Mouse (Mus musculus) forebrain, embryonic 15.5 days (tissue): ENCODE measurements around the gene Asb16. TPM values are rescaled to one million over a fixed set of nuclear protein-coding genes. Genes with fewer than 3 reads are reported as not detected.
A peak's percentile ranks its signal among the peaks of the same experiment; 100 is the strongest.

ENCODE experiments used
- ATAC-seq: fragments of 200-750 bp; cut with Nextera tagmentation; replicated peaks from 2 replicates; pipeline ENCODE4 v1.8.0; 2017; ENCODE audit warnings: mild to moderate bottlenecking, moderate TSS enrichment, moderate library complexity
- H3K27ac ChIP-seq: fragments of 300-500 bp; sonication (generic); replicated peaks from 2 replicates; pipeline ENCODE4 v1.5.1; 2015; ENCODE audit warnings: mild to moderate bottlenecking, inconsistent platforms
- H3K27me3 ChIP-seq: fragments of 300-500 bp; sonication (generic); 2 replicates; pipeline ENCODE4 v1.6.1; 2015; ENCODE audit warnings: inconsistent platforms
- H3K36me3 ChIP-seq: fragments of 300-500 bp; sonication (generic); 2 replicates; pipeline ENCODE4 v1.6.1; 2015; ENCODE audit warnings: mild to moderate bottlenecking, inconsistent platforms
- H3K4me1 ChIP-seq: fragments of 300-500 bp; sonication (generic); 2 replicates; pipeline ENCODE4 v1.6.1; 2015; ENCODE audit warnings: inconsistent platforms
- H3K4me2 ChIP-seq: fragments of 300-500 bp; sonication (generic); replicated peaks from 2 replicates; pipeline ENCODE4 v1.6.1; 2015; ENCODE audit warnings: mild to moderate bottlenecking, inconsistent platforms
- H3K4me3 ChIP-seq: fragments of 300-500 bp; sonication (generic); 2 replicates; pipeline ENCODE4 v1.5.1; 2015; ENCODE audit warnings: mild to moderate bottlenecking, inconsistent platforms
- H3K9ac ChIP-seq: fragments of 300-500 bp; sonication (generic); replicated peaks from 2 replicates; pipeline ENCODE4 v1.6.1; 2015; ENCODE audit warnings: mild to moderate bottlenecking, inconsistent platforms
- H3K9me3 ChIP-seq: fragments of 300-500 bp; sonication (generic); 2 replicates; pipeline ENCODE4 v1.6.1; 2016; ENCODE audit warnings: inconsistent platforms
- WGBS: fragments of 180-500 bp; shearing (Covaris S2); methylation state at CpG from one replicate; pipeline ENCODE4 v1.1.7; 2015; ENCODE audit warnings: mixed read lengths; 5-methylcytosine and 5-hydroxymethylcytosine counted together
- polyA plus RNA-seq: library from polyadenylated mRNA; unstranded; fragments of >200 nt; fragmentation: Nextera tagmentation; extraction: Ambion mirVana; gene quantifications from 2 replicates; pipeline ENCODE4 v1.2.1, GENCODE M21; 2015

Gene Asb16
- polyA plus RNA-seq, 1 experiment from 2014 or later: not detected

DNA sequence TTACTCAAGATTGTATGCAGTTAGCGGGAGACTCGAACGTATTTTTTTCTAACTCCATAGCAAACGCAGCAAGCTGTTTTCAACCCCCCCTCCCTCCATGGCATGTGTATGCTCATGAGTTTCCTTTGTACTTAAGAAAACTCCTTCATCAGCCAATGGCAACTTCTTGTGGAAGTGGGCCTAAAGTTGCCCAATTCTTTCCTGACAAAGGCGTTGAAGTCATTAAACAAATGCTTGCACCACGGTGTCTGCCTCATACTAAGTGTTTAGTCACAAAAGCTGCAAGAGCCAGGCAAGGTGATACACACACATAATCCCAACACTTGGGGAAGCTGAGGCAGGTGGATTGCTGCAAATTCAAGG, 22.3 kb upstream of the Asb16 start:
- H3K4me3 ChIP-seq: no peak overlapping the region
- H3K9me3 ChIP-seq: no peaks in the 10 kb centered on the region
- no peak overlapping the region for H3K9ac ChIP-seq
- H3K4me1 ChIP-seq: peaks cover 26% of the 10 kb centered on the region
- no peak for ATAC-seq
- no peak overlapping the region for H3K27ac ChIP-seq
- no peak overlapping the region for H3K4me2 ChIP-seq
- no peaks in the 10 kb centered on the region for H3K36me3 ChIP-seq
- 67% methylated on average over 6 of the region's 6 CpGs for WGBS
- no peaks in the 10 kb centered on the region for H3K27me3 ChIP-seq

DNA sequence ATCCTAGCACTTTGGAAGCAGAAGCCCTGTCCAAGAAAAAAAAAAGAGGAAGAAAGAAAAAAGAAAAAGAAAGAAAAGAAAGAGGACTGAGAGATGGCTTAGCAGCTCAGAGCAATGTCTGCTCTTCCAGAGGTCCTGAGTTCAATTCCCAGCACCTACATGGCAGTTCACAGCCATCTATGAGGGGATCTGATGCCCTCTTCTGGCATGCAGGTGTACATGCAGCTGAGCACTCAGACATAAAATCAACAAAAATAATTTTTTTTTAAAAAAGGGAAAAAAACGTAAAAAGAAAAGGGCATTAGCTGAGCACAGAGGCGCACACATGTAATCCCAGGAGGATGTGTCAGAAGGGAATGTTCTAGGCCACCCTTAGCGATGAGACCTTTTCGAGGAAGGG, 21.7 kb upstream of the Asb16 start:
- no peak overlapping the region for H3K9ac ChIP-seq
- H3K4me3 ChIP-seq: no peak overlapping the region
- no peak for ATAC-seq
- H3K4me1 ChIP-seq: peaks cover 26% of the 10 kb centered on the region
- no peaks in the 10 kb centered on the region for H3K27me3 ChIP-seq
- H3K9me3 ChIP-seq: no peaks in the 10 kb centered on the region
- no peak overlapping the region for H3K4me2 ChIP-seq
- WGBS: 86% methylated on average over 4 of the region's 4 CpGs
- no peak overlapping the region for H3K27ac ChIP-seq
- no peaks in the 10 kb centered on the region for H3K36me3 ChIP-seq

DNA sequence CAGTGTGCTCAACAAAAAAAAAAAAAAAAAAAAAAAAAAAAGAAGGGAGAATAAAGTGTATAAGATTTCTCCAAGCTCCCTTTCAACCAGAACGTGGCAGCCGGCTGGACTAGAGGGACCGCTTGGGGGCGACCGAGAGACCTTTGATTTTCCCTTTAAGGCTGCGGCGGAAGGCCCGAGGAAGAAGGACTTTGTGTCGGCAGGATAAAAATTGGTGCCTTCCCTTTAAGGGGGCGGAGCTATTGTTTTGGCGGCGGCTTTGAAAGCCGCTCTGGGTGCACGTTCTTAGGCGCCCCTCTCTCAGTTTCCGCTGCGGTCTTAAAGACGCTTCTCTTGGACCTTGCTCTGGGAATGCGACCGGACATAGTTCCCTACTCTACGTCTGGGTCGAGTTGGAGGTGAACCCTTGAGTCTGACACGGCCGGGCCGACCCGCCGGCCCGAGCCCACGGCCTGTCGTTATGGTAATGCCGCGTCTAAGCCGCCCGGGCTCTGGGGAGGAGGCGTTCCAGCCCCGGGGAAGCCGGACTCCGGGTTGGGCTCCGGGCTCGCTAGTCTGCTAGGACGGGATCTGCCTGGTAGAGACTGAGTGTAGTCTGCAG, 19.8 kb upstream of the Asb16 start, which contains the start of gene BC030867:
TSS of gene BC030867 (plus strand) at position 253 of the 601 bp plus-strand sequence.
- Histone ChIP-seq H3K27ac (no peak within 1 kb of the TSS), H3K27me3 (no peaks in the 10 kb centered on the region), H3K4me3 (peak within 1 kb of the TSS; percentile 54), H3K9me3 (no peaks in the 10 kb centered on the region), H3K9ac (peak within 1 kb of the TSS; percentile 44), H3K36me3 (no peaks in the 10 kb centered on the region), H3K4me1 (peaks cover 26% of the 10 kb centered on the region), H3K4me2 (peak within 1 kb of the TSS; percentile 90)
- WGBS: under 1% methylated on average over 41 of the region's 41 CpGs
- ATAC-seq: peak; percentile 49

DNA sequence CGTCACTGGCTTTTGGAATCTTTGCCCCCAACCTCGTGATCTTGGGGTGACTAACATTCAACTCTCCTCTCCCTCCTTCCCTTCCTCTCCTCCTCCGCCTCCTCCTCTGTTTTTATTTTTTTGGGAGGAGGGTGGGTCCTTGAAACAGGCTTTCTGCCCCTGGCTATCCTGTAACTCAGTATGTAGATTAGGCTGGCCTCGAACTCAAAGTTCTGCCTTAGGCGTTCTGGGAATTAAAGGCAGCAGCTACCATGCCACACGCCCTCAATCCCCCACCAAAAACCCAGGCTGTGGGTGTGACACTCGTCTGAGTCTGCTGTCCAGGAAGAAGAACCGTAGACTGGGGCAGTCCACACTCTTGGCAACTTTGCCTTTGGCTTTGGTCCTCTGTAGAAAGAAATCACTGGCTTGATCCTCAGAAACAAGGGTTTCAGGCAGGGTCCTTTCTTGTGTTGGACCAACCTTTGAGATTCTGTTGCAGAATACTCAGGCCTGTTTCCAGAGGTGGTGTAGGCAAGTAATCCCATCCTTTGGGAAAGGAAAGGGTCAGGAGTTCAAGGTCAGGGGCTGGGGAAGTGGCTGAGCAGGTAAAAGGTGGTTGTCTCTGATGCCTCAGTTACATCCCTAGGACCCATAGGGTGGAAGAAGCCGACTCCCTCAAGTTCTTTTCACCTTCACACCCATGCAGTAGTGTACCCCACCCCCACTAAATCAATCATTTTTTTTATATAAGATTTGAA, 19.0 kb upstream of the Asb16 start:
- Histone ChIP-seq H3K9me3 (no peaks in the 10 kb centered on the region), H3K9ac (peak overlapping the region; percentile 44), H3K27ac (no peak overlapping the region), H3K27me3 (no peaks in the 10 kb centered on the region), H3K36me3 (no peaks in the 10 kb centered on the region), H3K4me2 (peak overlapping the region; percentile 90), H3K4me3 (peak overlapping the region; percentile 54), H3K4me1 (peaks cover 26% of the 10 kb centered on the region)
- ATAC-seq: no peak
- WGBS: 8% methylated on average over 9 of the region's 9 CpGs

DNA sequence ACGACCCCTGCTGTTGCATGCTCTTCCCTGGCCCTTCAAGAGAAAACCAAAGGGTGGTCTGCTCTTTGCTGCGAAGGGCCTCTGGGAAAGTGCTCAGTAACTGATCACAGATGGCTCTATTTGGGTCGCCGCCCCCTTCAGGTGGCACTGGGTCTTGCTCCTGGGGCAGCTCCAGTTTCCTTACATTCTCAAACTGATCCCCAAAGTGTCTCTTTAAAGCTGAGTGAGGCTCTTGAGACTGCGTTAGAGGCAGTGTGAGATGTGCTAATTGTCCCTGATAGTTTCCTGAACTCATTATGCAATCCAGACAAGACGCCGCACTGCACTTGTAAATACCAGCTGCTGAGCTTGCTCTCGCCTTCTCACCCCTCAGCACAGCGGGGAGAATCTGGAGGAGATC, 11.0 kb upstream of the Asb16 start:
- no peaks in the 10 kb centered on the region for H3K9me3 ChIP-seq
- H3K27ac ChIP-seq: peak overlapping the region; percentile 24; the same call in 1 of the 2 replicates
- H3K27me3 ChIP-seq: no peaks in the 10 kb centered on the region
- 22% methylated on average over 9 of the region's 9 CpGs for WGBS
- H3K9ac ChIP-seq: no peak overlapping the region
- no peak overlapping the region for H3K4me3 ChIP-seq
- ATAC-seq: 0 out of 2 replicates have a peak, but pooled peaks have one; percentile 8
- H3K36me3 ChIP-seq: no peaks in the 10 kb centered on the region
- H3K4me1 ChIP-seq: peaks cover 12% of the 10 kb centered on the region; the same call in 1 of the 2 replicates
- H3K4me2 ChIP-seq: no peak overlapping the region

DNA sequence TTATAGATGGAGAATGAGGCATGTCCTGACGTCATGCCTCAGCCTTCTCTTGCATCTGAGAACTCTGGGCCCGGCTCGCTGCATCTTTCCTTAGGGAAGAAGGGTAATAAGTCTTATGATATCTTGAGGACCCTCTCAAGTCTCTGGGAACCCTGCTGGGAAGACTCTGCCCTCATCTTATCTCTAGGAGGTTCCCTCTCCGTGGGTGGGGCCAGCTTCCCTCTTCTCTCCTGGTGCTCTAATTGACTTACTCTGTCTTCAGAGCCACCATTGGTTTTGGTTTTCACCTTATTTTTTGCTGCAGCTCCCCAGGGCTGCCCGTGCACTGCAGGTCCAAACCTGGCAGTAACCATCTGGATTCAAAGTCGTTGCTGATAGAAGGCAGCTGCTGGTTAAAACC, 10.4 kb upstream of the Asb16 start:
- H3K4me3 ChIP-seq: no peak overlapping the region
- H3K9ac ChIP-seq: no peak overlapping the region
- H3K4me2 ChIP-seq: no peak overlapping the region
- peaks cover 12% of the 10 kb centered on the region; the same call in 1 of the 2 replicates for H3K4me1 ChIP-seq
- no peaks in the 10 kb centered on the region for H3K9me3 ChIP-seq
- WGBS: 78% methylated on average over 6 of the region's 6 CpGs
- no peaks in the 10 kb centered on the region for H3K27me3 ChIP-seq
- peak overlapping the region; percentile 24; the same call in 1 of the 2 replicates for H3K27ac ChIP-seq
- no peak for ATAC-seq
- H3K36me3 ChIP-seq: no peaks in the 10 kb centered on the region

DNA sequence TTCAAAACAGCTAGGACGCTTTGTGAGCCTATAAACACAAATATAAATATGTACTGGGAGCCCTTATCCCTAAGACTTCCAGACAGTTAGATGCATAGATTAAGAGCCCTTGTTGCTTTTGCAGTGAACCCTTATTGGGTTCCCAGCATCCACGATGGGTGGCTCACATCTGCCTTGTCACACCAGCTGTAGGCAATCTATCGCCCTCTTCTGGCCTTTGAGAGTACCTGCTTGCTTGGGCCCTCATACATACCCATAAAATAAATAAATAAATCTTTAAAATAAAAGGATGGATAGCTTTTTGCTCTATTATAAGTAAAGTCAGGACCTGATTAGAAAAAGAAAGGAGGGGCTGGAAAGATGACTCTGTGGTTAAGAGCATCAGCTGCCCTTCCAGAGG, 10.0 kb upstream of the Asb16 start:
- no peak overlapping the region for H3K9ac ChIP-seq
- H3K4me2 ChIP-seq: no peak overlapping the region
- 88% methylated on average over 3 of the region's 3 CpGs for WGBS
- peaks cover 12% of the 10 kb centered on the region; the same call in 1 of the 2 replicates for H3K4me1 ChIP-seq
- no peak overlapping the region for H3K27ac ChIP-seq
- ATAC-seq: no peak
- no peaks in the 10 kb centered on the region for H3K36me3 ChIP-seq
- no peaks in the 10 kb centered on the region for H3K9me3 ChIP-seq
- H3K27me3 ChIP-seq: no peaks in the 10 kb centered on the region
- no peak overlapping the region for H3K4me3 ChIP-seq

DNA sequence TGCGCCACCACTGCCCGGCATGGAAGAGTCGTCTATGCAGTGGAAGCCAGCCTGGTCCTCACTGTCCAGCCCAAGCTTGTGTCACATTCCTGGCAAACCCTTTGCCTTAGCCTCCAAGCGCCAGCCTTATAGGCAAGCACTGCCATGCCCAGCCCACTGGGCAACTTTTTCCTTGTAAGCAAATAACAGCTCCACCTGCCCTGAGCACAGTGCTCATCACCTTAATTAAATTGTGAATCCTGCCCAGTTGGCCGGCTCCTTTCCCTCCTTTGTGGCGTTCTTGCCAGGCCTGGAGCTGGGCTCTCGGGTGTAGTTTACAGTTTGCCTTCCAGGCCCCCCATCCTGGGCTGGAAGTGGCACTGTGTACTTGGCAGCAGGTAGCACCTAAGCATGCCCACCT, 5.3 kb upstream of the Asb16 start:
- Histone ChIP-seq H3K4me3 (no peak overlapping the region), H3K36me3 (no peaks in the 10 kb centered on the region), H3K4me1 (peaks cover 5% of the 10 kb centered on the region), H3K9me3 (no peaks in the 10 kb centered on the region), H3K27ac (no peak overlapping the region), H3K4me2 (no peak overlapping the region), H3K9ac (no peak overlapping the region), H3K27me3 (no peaks in the 10 kb centered on the region)
- 89% methylated on average over 7 of the region's 7 CpGs for WGBS
- ATAC-seq: no peak

DNA sequence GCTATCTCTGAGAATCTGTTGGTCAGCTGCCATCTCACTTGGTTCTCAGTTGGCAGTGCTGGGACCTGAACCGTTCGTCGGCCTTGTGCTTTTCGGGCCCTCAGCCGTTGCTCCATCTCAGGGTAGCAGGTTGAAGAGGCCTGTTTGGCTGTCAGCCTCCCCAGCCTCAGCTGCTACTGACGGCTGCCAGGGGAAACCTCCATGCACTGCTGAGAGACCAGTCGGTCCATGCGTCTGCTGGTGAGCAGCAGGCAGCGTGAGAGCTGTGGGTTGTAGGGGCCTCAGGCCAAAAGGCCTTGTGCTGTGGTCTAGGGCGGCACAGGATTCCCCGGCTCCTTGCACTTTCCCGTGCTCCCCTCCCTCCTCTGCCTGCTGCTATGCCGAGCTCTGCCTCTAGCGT, 2.7 kb upstream of the Asb16 start:
- no peak overlapping the region for H3K9ac ChIP-seq
- 62% methylated on average over 14 of the region's 14 CpGs for WGBS
- H3K4me2 ChIP-seq: no peak overlapping the region
- no peak overlapping the region for H3K4me3 ChIP-seq
- H3K27ac ChIP-seq: no peak overlapping the region
- no peaks in the 10 kb centered on the region for H3K9me3 ChIP-seq
- no peaks in the 10 kb centered on the region for H3K36me3 ChIP-seq
- peaks cover 5% of the 10 kb centered on the region for H3K4me1 ChIP-seq
- no peaks in the 10 kb centered on the region for H3K27me3 ChIP-seq
- ATAC-seq: no peak

DNA sequence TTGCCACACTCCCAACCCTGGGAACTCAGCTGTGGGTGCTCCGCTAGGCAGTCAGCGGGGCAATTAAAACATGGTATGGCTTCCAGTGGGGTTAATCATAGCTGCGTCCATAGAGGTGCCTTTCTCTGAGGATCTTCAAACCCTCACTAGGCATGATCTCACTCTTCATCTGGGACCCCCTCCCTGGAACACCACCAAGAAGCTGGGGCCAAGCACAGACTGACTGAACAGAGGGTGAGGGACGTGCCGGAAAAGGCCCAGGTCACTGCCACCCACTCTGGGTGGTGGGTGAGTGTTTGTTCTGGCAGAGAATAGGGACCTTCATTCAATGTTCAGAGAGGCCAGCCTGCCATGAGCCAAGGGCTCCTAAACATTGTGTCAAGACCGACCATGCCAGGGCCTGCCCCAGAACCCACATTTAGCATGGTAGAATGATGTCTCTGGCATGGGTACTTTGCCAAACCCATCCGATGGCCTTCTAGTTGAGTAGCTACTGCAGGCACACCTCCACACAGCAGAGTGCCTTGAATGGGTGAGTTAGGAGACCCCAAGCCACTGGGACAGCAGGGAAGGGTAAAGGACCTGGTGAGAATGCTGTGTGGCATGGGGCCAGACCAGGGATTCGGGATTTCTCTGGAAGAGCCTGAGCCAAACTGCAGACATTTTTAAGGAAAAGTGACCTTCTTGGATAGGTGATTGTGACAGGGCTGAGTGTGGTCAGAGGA, 1.8 kb upstream of the Asb16 start:
- 81% methylated on average over 8 of the region's 8 CpGs for WGBS

DNA sequence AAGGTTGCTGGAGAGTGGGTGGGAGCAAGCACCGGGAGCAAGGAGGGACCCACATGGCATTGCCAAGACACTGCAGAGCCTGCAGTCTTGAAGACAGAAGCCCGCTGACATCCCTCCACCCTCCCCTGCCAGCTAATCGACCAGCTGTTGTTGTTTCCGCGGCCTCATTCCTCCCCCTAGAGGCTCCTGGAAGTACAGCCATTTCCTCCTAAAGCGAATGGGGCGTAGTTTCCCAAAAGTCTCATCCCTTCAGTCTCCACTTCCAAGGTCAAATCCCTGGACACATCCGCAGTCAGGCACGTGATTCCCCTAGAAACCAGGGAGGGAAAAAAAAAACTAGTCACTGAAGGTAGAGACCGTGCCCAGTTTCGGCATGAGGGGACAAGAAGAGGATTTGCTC, 1.1 kb upstream of the Asb16 start:
- no peaks in the 10 kb centered on the region for H3K27me3 ChIP-seq
- H3K36me3 ChIP-seq: no peaks in the 10 kb centered on the region
- no peak overlapping the region for H3K4me3 ChIP-seq
- H3K4me2 ChIP-seq: no peak overlapping the region
- peaks cover 5% of the 10 kb centered on the region for H3K4me1 ChIP-seq
- H3K27ac ChIP-seq: peak overlapping the region; percentile 35; the same call in 1 of the 2 replicates
- no peaks in the 10 kb centered on the region for H3K9me3 ChIP-seq
- WGBS: 9% methylated on average over 11 of the region's 11 CpGs
- ATAC-seq: peak; percentile 81
- no peak overlapping the region for H3K9ac ChIP-seq

More for the DNA sequence above, 1.8 kb upstream of the Asb16 start:
- no peaks in the 10 kb centered on the region for H3K9me3 ChIP-seq
- H3K4me2 ChIP-seq: no peak overlapping the region
- no peak overlapping the region for H3K9ac ChIP-seq
- no peaks in the 10 kb centered on the region for H3K27me3 ChIP-seq
- peaks cover 5% of the 10 kb centered on the region for H3K4me1 ChIP-seq
- H3K4me3 ChIP-seq: no peak overlapping the region
- peak overlapping the region; percentile 35; the same call in 1 of the 2 replicates for H3K27ac ChIP-seq
- ATAC-seq: peak; percentile 48; the same call in 1 of the 2 replicates
- H3K36me3 ChIP-seq: no peaks in the 10 kb centered on the region

DNA sequence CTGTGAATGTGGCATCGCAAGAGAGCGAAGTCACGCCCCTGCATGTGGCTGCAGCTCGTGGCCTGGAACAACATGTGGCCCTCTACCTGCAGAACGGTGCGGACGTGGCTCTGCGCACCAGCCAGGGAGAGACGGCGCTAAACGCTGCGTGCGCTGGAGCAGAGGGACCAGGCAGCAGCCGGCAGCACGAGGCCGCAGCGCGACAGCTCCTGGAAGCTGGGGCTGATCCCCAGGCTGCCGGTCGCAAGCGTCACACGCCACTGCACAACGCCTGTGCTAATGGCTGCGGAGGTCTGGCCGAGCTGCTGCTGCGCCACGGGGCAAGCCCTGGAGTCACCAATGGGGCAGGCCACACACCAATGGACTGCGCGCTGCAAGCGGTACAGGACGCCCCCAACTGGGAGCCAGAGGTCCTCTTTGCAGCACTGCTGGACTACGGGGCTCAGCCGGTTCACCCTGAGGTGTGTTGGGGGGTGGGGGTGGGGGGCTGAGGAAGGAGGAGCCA, 7.9 kb downstream of the Asb16 start:
- H3K4me2 ChIP-seq: peak overlapping the region; percentile 68
- peak overlapping the region; percentile 37 for H3K4me3 ChIP-seq
- H3K36me3 ChIP-seq: no peaks in the 10 kb centered on the region
- H3K4me1 ChIP-seq: peaks cover 7% of the 10 kb centered on the region
- peak overlapping the region; percentile 44 for H3K9ac ChIP-seq
- 2% methylated on average over 33 of the region's 33 CpGs for WGBS
- 0 out of 2 replicates have a peak, but pooled peaks have one; percentile 48 for ATAC-seq
- H3K27ac ChIP-seq: no peak overlapping the region
- H3K9me3 ChIP-seq: no peaks in the 10 kb centered on the region
- H3K27me3 ChIP-seq: 0 out of 2 replicates have a peak, but pooled peaks cover 9% of the 10 kb centered on the region
